Mouse (Mus musculus): ENCODE measurements at regions not wholly inside any gene's neighbourhood (a gene's known extent, or its start where the extent isn't known, plus 50 kb on each side); places are given as distances from the start of the nearest gene placed in this dataset.

GRCm38 (mm10) chr3:136993473-136993872, 323.5 kb downstream of the Ppp3ca start:
- peak; percentile 49; the same call in 1 of the 2 replicates for ATAC-seq
- no peak overlapping the region for H3K4me2 ChIP-seq (replicated peaks)
- no peak overlapping the region for H3K27ac ChIP-seq
- no peaks in the 10 kb centered on the region for H3K4me1 ChIP-seq (replicated peaks)
- H3K9me3 ChIP-seq = no peaks in the 10 kb centered on the region
- 44% methylated on average over 2 of the region's 2 CpGs for WGBS
- H3K4me3 ChIP-seq (replicated peaks) = no peak overlapping the region
- H3K9ac ChIP-seq = no peak overlapping the region
- no peaks in the 10 kb centered on the region for H3K27me3 ChIP-seq (replicated peaks)
- H3K36me3 ChIP-seq = no peaks in the 10 kb centered on the region

GRCm38 (mm10) chr3:136994361-136995083, 324.6 kb downstream of the Ppp3ca start:
- 89% methylated on average over 8 of the region's 8 CpGs for WGBS
- Histone ChIP-seq H3K27ac (no peak overlapping the region), H3K9me3 (no peaks in the 10 kb centered on the region), H3K36me3 (no peaks in the 10 kb centered on the region), H3K4me2 (replicated peaks) (no peak overlapping the region), H3K27me3 (replicated peaks) (no peaks in the 10 kb centered on the region), H3K4me3 (replicated peaks) (no peak overlapping the region), H3K4me1 (replicated peaks) (no peaks in the 10 kb centered on the region), H3K9ac (no peak overlapping the region)
- ATAC-seq = no peak

GRCm38 (mm10) chr3:136995611-136996335, 325.8 kb downstream of the Ppp3ca start:
- no peak overlapping the region for H3K4me2 ChIP-seq (replicated peaks)
- H3K4me1 ChIP-seq (replicated peaks) = no peaks in the 10 kb centered on the region
- no peaks in the 10 kb centered on the region for H3K36me3 ChIP-seq
- ATAC-seq = no peak
- H3K27ac ChIP-seq = no peak overlapping the region
- 96% methylated on average over 3 of the region's 3 CpGs for WGBS
- no peak overlapping the region for H3K4me3 ChIP-seq (replicated peaks)
- no peaks in the 10 kb centered on the region for H3K9me3 ChIP-seq
- no peaks in the 10 kb centered on the region for H3K27me3 ChIP-seq (replicated peaks)
- no peak overlapping the region for H3K9ac ChIP-seq

- no peak for ATAC-seq
- H3K9ac ChIP-seq = no peak overlapping the region
- no peak overlapping the region for H3K27ac ChIP-seq
- H3K4me1 ChIP-seq (replicated peaks) = no peaks in the 10 kb centered on the region
- no peak overlapping the region for H3K4me3 ChIP-seq (replicated peaks)
- no peaks in the 10 kb centered on the region for H3K36me3 ChIP-seq
- no peaks in the 10 kb centered on the region for H3K9me3 ChIP-seq
- no peak overlapping the region for H3K4me2 ChIP-seq (replicated peaks)
- H3K27me3 ChIP-seq (replicated peaks) = no peaks in the 10 kb centered on the region
- 82% methylated on average over 5 of the region's 5 CpGs for WGBS
Observed at GRCm38 (mm10) chr3:136996381-136996895, 326.5 kb downstream of the Ppp3ca start.

GRCm38 (mm10) chr3:137011551-137011950, 329.3 kb upstream of the Emcn start:
- Histone ChIP-seq H3K27me3 (replicated peaks) (no peaks in the 10 kb centered on the region), H3K36me3 (no peaks in the 10 kb centered on the region), H3K9ac (no peak overlapping the region), H3K4me3 (replicated peaks) (no peak overlapping the region), H3K4me2 (replicated peaks) (no peak overlapping the region), H3K9me3 (no peaks in the 10 kb centered on the region), H3K27ac (no peak overlapping the region), H3K4me1 (replicated peaks) (no peaks in the 10 kb centered on the region)
- ATAC-seq = no peak
- 70% methylated on average over 2 of the region's 2 CpGs for WGBS

GRCm38 (mm10) chr3:137014686-137015085, 326.2 kb upstream of the Emcn start:
- ATAC-seq = no peak
- WGBS = 58% methylated on average over 2 of the region's 2 CpGs

GRCm38 (mm10) chr3:137015199-137015598, 325.7 kb upstream of the Emcn start:
- no peak overlapping the region for H3K27ac ChIP-seq
- WGBS = 82% methylated on average over 3 of the region's 3 CpGs
- H3K9ac ChIP-seq = no peak overlapping the region
- ATAC-seq = no peak
- no peak overlapping the region for H3K4me3 ChIP-seq (replicated peaks)
- no peak overlapping the region for H3K4me2 ChIP-seq (replicated peaks)
- H3K4me1 ChIP-seq (replicated peaks) = no peaks in the 10 kb centered on the region
- H3K27me3 ChIP-seq (replicated peaks) = no peaks in the 10 kb centered on the region
- no peaks in the 10 kb centered on the region for H3K36me3 ChIP-seq
- no peaks in the 10 kb centered on the region for H3K9me3 ChIP-seq

More at GRCm38 (mm10) chr3:137014686-137015085, 326.2 kb upstream of the Emcn start:
- Histone ChIP-seq H3K4me3 (replicated peaks) (no peak overlapping the region), H3K27me3 (replicated peaks) (no peaks in the 10 kb centered on the region), H3K27ac (no peak overlapping the region), H3K36me3 (no peaks in the 10 kb centered on the region), H3K9ac (no peak overlapping the region), H3K9me3 (no peaks in the 10 kb centered on the region), H3K4me1 (replicated peaks) (no peaks in the 10 kb centered on the region), H3K4me2 (replicated peaks) (no peak overlapping the region)

- no peaks in the 10 kb centered on the region for H3K27me3 ChIP-seq (replicated peaks)
- H3K4me1 ChIP-seq (replicated peaks) = no peaks in the 10 kb centered on the region
- no peak overlapping the region for H3K4me2 ChIP-seq (replicated peaks)
- H3K9me3 ChIP-seq = no peaks in the 10 kb centered on the region
- 70% methylated on average over 3 of the region's 3 CpGs for WGBS
- no peak overlapping the region for H3K4me3 ChIP-seq (replicated peaks)
- H3K36me3 ChIP-seq = no peaks in the 10 kb centered on the region
- no peak for ATAC-seq
- H3K27ac ChIP-seq = no peak overlapping the region
- no peak overlapping the region for H3K9ac ChIP-seq
Observed at GRCm38 (mm10) chr3:137019971-137020634, 320.8 kb upstream of the Emcn start.

GRCm38 (mm10) chr3:137029546-137029945, 311.3 kb upstream of the Emcn start:
- Histone ChIP-seq H3K9ac (no peak overlapping the region), H3K27me3 (replicated peaks) (no peaks in the 10 kb centered on the region), H3K4me1 (replicated peaks) (no peaks in the 10 kb centered on the region), H3K4me2 (replicated peaks) (no peak overlapping the region), H3K27ac (no peak overlapping the region), H3K9me3 (no peaks in the 10 kb centered on the region), H3K4me3 (replicated peaks) (no peak overlapping the region), H3K36me3 (no peaks in the 10 kb centered on the region)
- WGBS = 74% methylated on average over 2 of the region's 2 CpGs
- ATAC-seq = no peak

GRCm38 (mm10) chr3:137032802-137033201, 308.1 kb upstream of the Emcn start:
- Histone ChIP-seq H3K27ac (no peak overlapping the region), H3K4me1 (replicated peaks) (no peaks in the 10 kb centered on the region), H3K9me3 (no peaks in the 10 kb centered on the region), H3K36me3 (no peaks in the 10 kb centered on the region), H3K27me3 (replicated peaks) (no peaks in the 10 kb centered on the region), H3K4me2 (replicated peaks) (no peak overlapping the region), H3K4me3 (replicated peaks) (no peak overlapping the region), H3K9ac (no peak overlapping the region)
- WGBS = 83% methylated on average over 2 of the region's 2 CpGs
- ATAC-seq = no peak

- H3K4me2 ChIP-seq (replicated peaks) = no peak overlapping the region
- no peak for ATAC-seq
- H3K9me3 ChIP-seq = no peaks in the 10 kb centered on the region
- H3K4me3 ChIP-seq (replicated peaks) = no peak overlapping the region
- WGBS = 85% methylated on average over 8 of the region's 8 CpGs
- no peaks in the 10 kb centered on the region for H3K27me3 ChIP-seq (replicated peaks)
- no peaks in the 10 kb centered on the region for H3K4me1 ChIP-seq (replicated peaks)
- no peak overlapping the region for H3K27ac ChIP-seq
- no peak overlapping the region for H3K9ac ChIP-seq
- no peaks in the 10 kb centered on the region for H3K36me3 ChIP-seq
Observed at GRCm38 (mm10) chr3:137039638-137040037, 301.2 kb upstream of the Emcn start.

GRCm38 (mm10) chr3:137056544-137057224, 284.2 kb upstream of the Emcn start:
- Histone ChIP-seq H3K4me3 (replicated peaks) (no peak overlapping the region), H3K27me3 (replicated peaks) (no peaks in the 10 kb centered on the region), H3K9me3 (no peaks in the 10 kb centered on the region), H3K9ac (no peak overlapping the region), H3K36me3 (no peaks in the 10 kb centered on the region), H3K4me2 (replicated peaks) (no peak overlapping the region), H3K4me1 (replicated peaks) (no peaks in the 10 kb centered on the region), H3K27ac (no peak overlapping the region)
- ATAC-seq = no peak
- WGBS = 80% methylated on average over 6 of the region's 6 CpGs

All from intestine, embryonic 15.5 days (tissue).